Mouse (Mus musculus) 3134 (cell line): ENCODE results near the gene Cbs.
"Not testable (repeated sequence)": the region's sequence is repeated elsewhere in the genome, so short reads cannot be mapped to it uniquely, and the experiment has no call there.

Experiments used
- DNase-seq: peaks from one replicate; pipeline ENCODE4 v3.0.0-alpha.2; 2011; ENCODE audit warnings: low spot score; ENCODE audit not compliant: insufficient read length; ENCODE audit errors: extremely low read depth

Gene Cbs

GRCm38 (mm10) chr17:31646199-31647002 lies 9.4 kb upstream of the Cbs start:
- no peak for DNase-seq

GRCm38 (mm10) chr17:31642913-31643312 lies 5.9 kb upstream of the Cbs start:
- no peak for DNase-seq

GRCm38 (mm10) chr17:31642331-31642730 lies 5.3 kb upstream of the Cbs start:
- DNase-seq: no peak

- no peak for DNase-seq
Measured at GRCm38 (mm10) chr17:31639651-31640050, 2.6 kb upstream of the Cbs start.

- no peak for DNase-seq
Measured at GRCm38 (mm10) chr17:31637866-31638570, 980 bp upstream of the Cbs start.

DNA sequence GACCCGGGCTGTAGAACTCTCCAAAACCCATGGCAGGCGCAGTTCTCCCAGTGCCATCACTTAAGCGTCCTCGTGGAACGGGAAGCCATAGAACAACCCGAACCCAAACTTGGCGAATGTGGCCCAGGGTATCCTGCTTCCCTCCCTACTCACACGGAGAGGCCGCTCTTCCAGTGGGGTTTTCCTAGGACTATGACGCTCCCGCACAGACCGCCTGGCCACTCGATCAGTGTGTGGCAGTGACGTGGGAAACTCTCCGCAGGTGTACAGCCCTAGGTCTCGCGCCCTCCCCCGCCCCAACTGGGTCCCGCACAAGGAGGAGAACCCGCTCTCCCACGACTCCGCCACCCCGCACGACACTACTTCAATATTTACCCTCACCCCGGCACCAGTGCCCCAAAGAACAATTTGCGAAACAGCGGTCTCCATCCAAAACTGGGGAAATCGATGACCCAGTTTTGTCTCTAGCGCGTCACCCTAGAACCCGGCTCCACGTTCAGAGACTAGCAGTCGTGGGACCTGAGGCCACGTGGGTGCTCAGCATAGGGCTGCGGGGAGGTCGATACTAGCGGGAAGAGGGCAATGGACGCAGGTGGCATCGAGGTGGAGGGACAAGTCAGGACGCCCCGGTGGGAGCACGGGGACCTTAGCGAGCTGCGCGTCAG lies 629 bp downstream of the Cbs start:
- DNase-seq: no peak

GRCm38 (mm10) chr17:31635781-31636180 lies 1.3 kb downstream of the Cbs start:
- DNase-seq: no peak

DNA sequence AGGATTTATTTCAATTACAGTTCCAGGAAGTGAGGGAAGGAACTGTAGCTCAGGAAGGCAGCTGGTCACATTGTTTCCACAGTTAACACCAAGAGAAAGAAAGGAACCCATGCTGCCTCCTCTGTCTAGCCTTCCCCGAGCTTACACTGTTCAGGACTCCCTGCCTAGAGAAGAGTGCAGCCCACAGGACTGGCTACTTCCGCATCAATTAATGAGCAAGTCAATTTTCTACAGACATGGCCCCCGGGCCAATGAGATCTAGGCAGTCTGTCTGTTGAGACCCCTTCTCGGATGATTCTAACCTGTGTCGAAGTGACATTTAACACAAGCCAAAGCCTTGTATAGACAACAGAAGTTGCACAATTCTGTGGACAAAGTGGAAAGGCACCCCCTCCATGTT lies 2.1 kb downstream of the Cbs start:
- no peak for DNase-seq

DNA sequence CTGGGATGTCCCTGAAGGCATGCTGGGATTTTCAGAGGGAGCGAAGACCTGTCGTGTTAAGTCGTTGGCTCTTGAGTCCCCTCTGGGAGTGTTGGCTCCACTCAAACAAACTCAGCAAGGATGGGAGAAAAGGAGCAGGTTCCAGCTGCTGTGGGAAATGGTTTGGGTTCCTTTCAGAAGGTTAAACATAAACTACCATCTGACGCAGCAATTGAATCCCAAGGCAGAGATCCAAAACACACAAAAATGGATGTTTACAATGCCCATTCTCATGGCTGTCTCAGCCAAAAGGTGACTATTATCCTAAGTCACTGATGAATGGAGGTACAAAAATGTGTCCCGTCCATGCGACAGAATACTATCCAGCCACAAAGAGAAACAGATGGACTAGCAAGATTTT lies 4.0 kb downstream of the Cbs start:
- DNase-seq: no peak

- DNase-seq: no peak
Measured at GRCm38 (mm10) chr17:31631081-31631800, 5.8 kb downstream of the Cbs start.

- DNase-seq: no peak
Measured at GRCm38 (mm10) chr17:31627961-31628360, 9.1 kb downstream of the Cbs start.

DNA sequence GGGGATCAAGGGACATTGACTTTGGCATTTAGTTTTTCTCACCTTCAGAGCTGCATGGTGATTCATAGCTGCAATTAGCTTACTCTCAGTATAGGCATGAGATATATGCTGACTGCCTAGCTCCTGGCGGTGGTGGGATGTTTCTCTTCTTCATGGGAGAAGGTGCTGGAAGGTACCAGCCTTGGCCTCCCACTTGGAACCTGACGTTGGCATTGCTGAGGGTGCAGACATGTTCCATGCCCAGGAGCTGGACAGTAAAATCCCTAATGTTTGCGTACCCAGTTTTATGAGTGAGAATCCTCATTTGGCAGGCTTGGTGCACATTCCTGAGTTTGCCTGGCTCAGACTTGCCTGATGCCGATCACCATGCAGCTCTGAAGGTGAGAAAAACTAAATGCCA lies 13.9 kb downstream of the Cbs start:
- DNase-seq: no peak

DNA sequence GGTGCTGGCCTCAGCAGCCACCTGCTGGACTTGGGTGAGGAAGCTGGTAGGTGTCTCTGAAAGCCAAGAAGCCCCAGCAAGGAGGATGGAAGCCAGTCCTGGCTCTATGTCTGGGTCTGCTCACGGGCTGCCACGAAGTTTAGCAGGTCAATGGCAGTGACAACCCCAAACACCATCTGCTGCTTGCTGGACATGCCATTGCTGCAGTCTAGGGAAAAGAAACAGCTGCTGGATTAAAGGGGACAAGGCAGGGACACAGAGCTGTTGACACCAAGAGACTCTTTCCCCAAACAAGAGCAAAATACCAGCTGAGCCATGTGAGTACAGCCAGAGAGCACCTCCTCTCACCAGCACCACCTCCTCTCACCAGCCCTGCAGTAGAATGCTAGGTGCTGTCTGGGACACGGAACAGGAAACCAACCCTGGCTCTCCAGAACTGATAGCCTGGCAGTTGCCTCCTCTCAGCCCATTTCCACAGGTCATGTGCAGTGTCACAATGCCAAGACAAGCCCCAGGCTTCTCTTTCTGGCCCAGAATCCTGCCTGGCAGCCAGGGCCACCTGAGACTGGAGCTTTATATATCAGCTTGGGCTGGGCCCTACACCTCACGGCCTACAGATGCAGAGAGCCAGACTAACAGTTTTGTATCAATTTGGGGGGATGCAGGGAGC lies 23.8 kb downstream of the Cbs start:
- no peak for DNase-seq

- no peak for DNase-seq
Measured at GRCm38 (mm10) chr17:31609895-31610294, 27.1 kb downstream of the Cbs start.

GRCm38 (mm10) chr17:31609173-31609572 lies 27.9 kb downstream of the Cbs start:
- not testable (repeated sequence) for DNase-seq

DNA sequence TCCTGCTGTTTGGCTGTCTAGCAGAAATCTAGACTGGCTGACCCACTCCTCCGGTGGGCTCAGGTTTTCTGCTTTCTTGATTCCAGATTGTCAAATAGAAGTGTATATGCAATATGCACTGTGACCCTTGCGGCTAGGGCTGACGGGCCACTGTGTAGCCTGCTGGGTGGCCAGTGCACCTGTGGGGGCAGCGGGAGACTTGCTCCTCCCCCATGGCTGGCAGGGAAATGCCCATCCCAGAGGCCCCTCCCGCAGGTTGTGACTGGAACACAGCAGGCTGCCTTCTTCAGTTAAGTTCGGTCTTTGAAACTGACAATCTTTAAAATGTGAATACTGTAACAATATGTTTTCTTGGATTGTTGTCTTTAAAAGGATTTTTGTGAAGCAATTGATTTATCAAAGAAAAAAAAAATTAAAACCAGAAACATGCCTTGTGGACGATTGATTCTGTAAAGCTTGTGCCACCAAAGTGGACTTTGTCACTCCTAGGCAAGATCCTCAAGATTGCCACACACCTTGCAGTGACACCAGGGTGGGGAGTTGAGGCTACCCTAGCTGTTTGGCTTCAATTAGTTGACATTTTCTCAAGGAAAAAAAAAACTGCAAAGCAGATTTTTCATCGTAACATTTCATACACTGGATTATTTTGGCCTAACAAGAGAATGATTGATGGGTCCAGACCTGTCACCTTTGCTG lies 29.6 kb downstream of the Cbs start:
- DNase-seq: no peak

DNA sequence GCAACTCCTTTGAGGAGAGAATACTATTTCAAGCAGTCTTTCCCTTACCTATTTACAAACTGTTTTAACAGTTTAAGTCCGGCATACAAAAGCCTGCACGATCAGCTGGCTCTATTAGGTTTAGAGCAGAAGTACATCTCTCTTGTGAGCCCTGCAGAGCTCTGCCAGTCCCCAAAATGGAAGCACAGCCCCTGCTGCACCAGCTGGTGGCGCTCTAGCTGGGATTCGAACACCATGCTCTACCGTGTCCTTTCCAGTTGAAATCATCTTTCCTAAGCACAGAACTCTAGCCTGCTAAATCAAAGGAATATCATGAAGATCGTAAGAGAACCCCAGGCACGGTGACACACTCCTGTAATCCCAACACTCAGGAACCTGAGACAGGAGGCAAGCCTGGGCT lies 30.6 kb downstream of the Cbs start:
- DNase-seq: no peak

DNA sequence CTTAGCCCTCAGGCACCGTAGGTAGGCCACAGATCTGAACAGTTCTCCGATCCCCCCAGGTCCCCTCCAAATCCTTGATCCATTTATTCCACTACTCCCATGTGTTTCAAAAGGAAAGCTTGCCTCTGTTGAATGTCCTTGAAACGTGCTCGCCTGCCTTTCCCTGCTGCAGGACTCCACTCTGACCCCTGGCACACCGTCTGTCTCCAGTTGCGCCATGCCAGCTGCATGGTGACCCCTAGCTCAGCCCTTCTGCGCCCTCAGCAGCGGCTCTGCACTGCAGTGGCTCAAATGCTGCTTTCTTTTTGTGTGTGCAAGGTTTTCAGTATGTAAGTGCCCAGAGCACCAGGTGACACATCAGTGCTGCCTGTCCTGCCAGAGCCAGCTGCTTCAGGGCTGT lies 38.4 kb downstream of the Cbs start:
- no peak for DNase-seq

- DNase-seq: no peak
Measured at GRCm38 (mm10) chr17:31597957-31598356, 39.1 kb downstream of the Cbs start.

- no peak for DNase-seq
Measured at GRCm38 (mm10) chr17:31595077-31595476, 42.0 kb downstream of the Cbs start.
